Mouse (Mus musculus): ENCODE measurements around the gene Evi5l. TPM values are rescaled to one million over a fixed set of nuclear protein-coding genes. Genes with fewer than 3 reads are reported as not detected.

Gene Evi5l
- total RNA-seq, 4 experiments from 2014 or later, result 40.0 to 81.6 (median 54.5) TPM

Other genes with a start within 250 kb of the Evi5l start
- gene Cd209b, start 239.7 kb upstream of the Evi5l start, total RNA-seq (2022), result 1 to 10 TPM; 1.1 to 2.3 (median 1.7) TPM
- gene Cd209c, start 211.8 kb upstream of the Evi5l start, total RNA-seq (2022), result 1 to 10 TPM in 2 of 4 experiments, under 1 TPM in 1, not detected in 1; 0.78 to 1.7 (median 1.1) TPM
- gene Cd209f, start 60.7 kb upstream of the Evi5l start, total RNA-seq (2022), result 1 to 10 TPM; 1.2 to 4.3 (median 2.1) TPM
- 1 to 10 TPM in 1 of 4 experiments, under 1 TPM in 3; 0.35 to 1.2 (median 0.67) TPM for gene Cd209g, start 32.5 kb upstream of the Evi5l start, total RNA-seq (2022)
- gene Prr36, start 50.9 kb downstream of the Evi5l start, total RNA-seq (2022), result 10 to 100 TPM in 2 of 4 experiments, 1 to 10 TPM in 2; 5.8 to 12.8 (median 9.8) TPM
- gene Lrrc8e, start 60.3 kb downstream of the Evi5l start, total RNA-seq (2022), result 10 to 100 TPM; 27.4 to 59.1 (median 32.8) TPM
- gene Map2k7, start 72.2 kb downstream of the Evi5l start, total RNA-seq (2022), result 100 to 1,000 TPM in 3 of 4 experiments, 10 to 100 TPM in 1; 90.9 to 127 (median 124) TPM
- gene Gm49320, start 72.3 kb downstream of the Evi5l start, total RNA-seq (2022), result 1 to 10 TPM; 1.0 to 7.5 (median 3.6) TPM
- gene Tgfbr3l, start 81.6 kb downstream of the Evi5l start, total RNA-seq (2022), result 10 to 100 TPM in 3 of 4 experiments, 1 to 10 TPM in 1; 8.9 to 50.3 (median 28.2) TPM
- gene Snapc2, start 86.5 kb downstream of the Evi5l start, total RNA-seq (2022), result 10 to 100 TPM; 32.5 to 39.9 (median 35.6) TPM
- gene Ctxn1, start 92.7 kb downstream of the Evi5l start, total RNA-seq (2022), result 10 to 100 TPM in 2 of 4 experiments, 1 to 10 TPM in 2; 6.9 to 13.5 (median 11.0) TPM
- gene Timm44, start 109.3 kb downstream of the Evi5l start, total RNA-seq (2022), result 100 to 1,000 TPM in 2 of 4 experiments, 10 to 100 TPM in 2; 89.7 to 126 (median 102) TPM
- gene Ccl25, start 158.6 kb downstream of the Evi5l start, total RNA-seq (2022), result 10 to 100 TPM; 16.2 to 23.5 (median 16.9) TPM
- 100 to 1,000 TPM in 1 of 4 experiments, 10 to 100 TPM in 3; 77.7 to 108 (median 85.4) TPM for gene Elavl1, start 158.8 kb downstream of the Evi5l start, total RNA-seq (2022)

Measured in adrenal gland, adult 8-10 months (tissue).